Mouse (Mus musculus) intestine, embryonic 14.5 days (tissue): Measurements from ENCODE around the gene Ap3s2. TPM values are rescaled to one million over a fixed set of nuclear protein-coding genes. Genes with fewer than 3 reads are reported as not detected.

Experiments used
- ATAC-seq: fragments of 200-750 bp; cut with Nextera tagmentation; replicated peaks from 2 replicates; pipeline ENCODE4 v1.8.0; 2017; ENCODE audit warnings: low read depth, moderate number of reproducible peaks, moderate TSS enrichment, moderate library complexity; ENCODE audit not compliant: low FRiP score, low TSS enrichment
- DNase-seq: peaks from one replicate; pipeline ENCODE4 v3.0.0-alpha.2; 2018; ENCODE audit warnings: low spot score
- H3K27ac ChIP-seq: fragments of 300-500 bp; sonication (generic); 2 replicates; pipeline ENCODE4 v1.5.1; 2014; ENCODE audit warnings: low read depth, mild to moderate bottlenecking, control low read depth
- H3K27me3 ChIP-seq: fragments of 300-500 bp; sonication (generic); replicated peaks from 2 replicates; pipeline ENCODE4 v1.6.1; 2014; ENCODE audit warnings: low read length, control low read depth; ENCODE audit not compliant: control insufficient read depth, insufficient read depth
- H3K36me3 ChIP-seq: fragments of 300-500 bp; sonication (generic); 2 replicates; pipeline ENCODE4 v1.6.1; 2014; ENCODE audit warnings: low read length, control low read depth; ENCODE audit not compliant: control insufficient read depth, insufficient read depth
- H3K4me1 ChIP-seq: fragments of 300-500 bp; sonication (generic); replicated peaks from 2 replicates; pipeline ENCODE4 v1.6.1; 2014; ENCODE audit warnings: low read length, control low read depth, mixed read lengths; ENCODE audit not compliant: control insufficient read depth, insufficient read depth
- H3K4me2 ChIP-seq: fragments of 300-500 bp; sonication (generic); 2 replicates; pipeline ENCODE4 v1.6.1; 2014; ENCODE audit warnings: low read length
- H3K4me3 ChIP-seq: fragments of 300-500 bp; sonication (generic); 2 replicates; pipeline ENCODE4 v1.5.1; 2014; ENCODE audit warnings: low read depth, low read length, control low read depth, mixed read lengths
- H3K9ac ChIP-seq: fragments of 300-500 bp; sonication (generic); 2 replicates; pipeline ENCODE4 v1.6.1; 2014; ENCODE audit warnings: mild to moderate bottlenecking, low read length
- H3K9me3 ChIP-seq: fragments of 300-500 bp; sonication (generic); 2 replicates; pipeline ENCODE4 v1.6.1; 2016; ENCODE audit warnings: low read length, control low read depth; ENCODE audit not compliant: control insufficient read depth
- WGBS: fragments of 180-500 bp; shearing (Covaris S2); extraction: QIAGEN DNeasy Blood & Tissue Kit; methylation state at CpG from one replicate; pipeline ENCODE4 v1.1.7; 2014; 5-methylcytosine and 5-hydroxymethylcytosine counted together
- microRNA-seq: library from miRNA; unstranded; fragments of <30 nt; microRNA quantifications from one replicate; pipeline ENCODE4, GENCODE M21; 2016
- polyA plus RNA-seq: library from polyadenylated mRNA; unstranded; fragments of >200 nt; fragmentation: Nextera tagmentation; extraction: Ambion mirVana; gene quantifications from 2 replicates; pipeline ENCODE4 v1.2.1, GENCODE M21; 2014

The Ap3s2 gene
- polyA plus RNA-seq, 1 experiment from 2014 or later, result 30.9 TPM

GRCm38 (mm10) chr7:79828341-79828740 lies 92.1 kb downstream of the Ap3s2 start:
- 75% methylated on average over 3 of the region's 3 CpGs for WGBS

More at GRCm38 (mm10) chr7:79828341-79828740, 92.1 kb downstream of the Ap3s2 start:
- peaks cover 4% of the 10 kb centered on the region; the same call in 1 of the 2 replicates for H3K9me3 ChIP-seq
- H3K9ac ChIP-seq, result no peak overlapping the region
- H3K27ac ChIP-seq, result no peak overlapping the region
- 0 out of 2 replicates have a peak, but pooled peaks cover 3% of the 10 kb centered on the region for H3K36me3 ChIP-seq
- H3K27me3 ChIP-seq, result no peaks in the 10 kb centered on the region
- peaks cover 5% of the 10 kb centered on the region; the same call in 1 of the 2 replicates for H3K4me1 ChIP-seq
- H3K4me3 ChIP-seq, result no peak overlapping the region
- DNase-seq (no peak), ATAC-seq (no peak)
- no peak overlapping the region for H3K4me2 ChIP-seq

Small RNA genes within 50 kb of the gene (microRNA-seq; reads per million reads assigned to microRNA genes)
- not detected for gene Gm24541

Other genes starting within 250 kb of the Ap3s2 start
- gene Kif7, start 204.9 kb downstream of the Ap3s2 start, polyA plus RNA-seq, result 3.8 and 4.1 TPM in 2 replicates
- gene Plin1, start 187.7 kb downstream of the Ap3s2 start, polyA plus RNA-seq, result not detected in 2 replicates
- 9.0 and 9.3 TPM in 2 replicates for gene Pex11a, start 177.5 kb downstream of the Ap3s2 start, polyA plus RNA-seq
- gene Wdr93, start 177.5 kb downstream of the Ap3s2 start, polyA plus RNA-seq, result 0.18 and 0.23 TPM in 2 replicates
- 0.13 and 0.19 TPM in 2 replicates for gene Mesp1, start 126.9 kb downstream of the Ap3s2 start, polyA plus RNA-seq
- 1.1 and 1.5 TPM in 2 replicates for gene Mesp2, start 109.9 kb downstream of the Ap3s2 start, polyA plus RNA-seq
- gene Anpep, start 59.6 kb downstream of the Ap3s2 start, polyA plus RNA-seq, result 88.2 and 94.9 TPM in 2 replicates
- gene Arpin, start 14.7 kb upstream of the Ap3s2 start, polyA plus RNA-seq, result 46.7 and 51.0 TPM in 2 replicates
- 16.9 and 18.9 TPM in 2 replicates for gene Zfp710, start 104.2 kb upstream of the Ap3s2 start, polyA plus RNA-seq
- 603 and 627 TPM in 2 replicates for gene Idh2, start 194.7 kb upstream of the Ap3s2 start, polyA plus RNA-seq